Mouse (Mus musculus): ENCODE data around the gene Kat2b. TPM values are rescaled to one million over a fixed set of nuclear protein-coding genes. Genes with fewer than 3 reads are reported as not detected.

Gene Kat2b
- total and polyA plus RNA-seq, 3 experiments, result 2.4 to 52.2 (median 27.1) TPM

DNA sequence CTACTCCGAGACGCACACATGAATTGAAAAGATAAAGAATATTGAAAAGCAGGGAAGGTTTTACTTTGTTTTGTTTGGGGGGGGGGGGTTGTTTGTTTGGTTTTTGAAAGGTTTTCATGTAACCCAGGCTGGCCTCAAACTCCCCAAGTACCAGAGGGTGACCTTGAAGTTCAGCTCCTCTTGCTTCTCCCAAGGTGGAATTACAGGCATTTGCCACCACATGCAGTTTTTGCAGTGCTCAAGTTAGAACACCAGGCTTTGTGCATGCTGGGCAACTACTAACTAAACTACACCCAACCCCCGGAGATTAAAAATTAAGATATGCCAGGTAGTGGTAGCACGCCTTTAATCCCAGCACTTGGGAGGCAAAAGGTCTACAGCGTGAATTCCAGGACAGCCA lies 7.0 kb upstream of the Kat2b start:
- TF ChIP-seq TAL1 (conservative IDR thresholded peaks at IDR 0.05; ENCODE audit: low read depth, low read length) (no peak), GATA1 (IDR thresholded peaks at IDR 0.05; ENCODE audit: borderline replicate concordance, low read length) (no peak), GATA2 (IDR thresholded peaks at IDR 0.05; ENCODE audit: borderline replicate concordance, low read depth, low read length) (no peak), CTCF (IDR thresholded peaks at IDR 0.05; ENCODE audit: low read depth, low read length) (no peak), POLR2AphosphoS5 (IDR thresholded peaks at IDR 0.05; ENCODE audit: insufficient replicate concordance, low read depth, low read length) (no peak)
- H3K4me1 ChIP-seq (ENCODE audit: insufficient read depth, low read depth, low read length), result no peaks in the 10 kb centered on the region
- no peak overlapping the region for H3K4me3 ChIP-seq (ENCODE audit: low read depth, low read length)
- no peaks in the 10 kb centered on the region for H3K36me3 ChIP-seq (replicated peaks)
- H3K27me3 ChIP-seq (ENCODE audit: insufficient read depth, low read length), result no peaks in the 10 kb centered on the region
- no peaks in the 10 kb centered on the region for H3K9me3 ChIP-seq (replicated peaks)
- ATAC-seq (ENCODE audit: extremely low read depth, insufficient number of reproducible peaks, low FRiP score, poor library complexity, severe bottlenecking), result no peak
- no peak for DNase-seq (ENCODE audit: low spot score)

DNA sequence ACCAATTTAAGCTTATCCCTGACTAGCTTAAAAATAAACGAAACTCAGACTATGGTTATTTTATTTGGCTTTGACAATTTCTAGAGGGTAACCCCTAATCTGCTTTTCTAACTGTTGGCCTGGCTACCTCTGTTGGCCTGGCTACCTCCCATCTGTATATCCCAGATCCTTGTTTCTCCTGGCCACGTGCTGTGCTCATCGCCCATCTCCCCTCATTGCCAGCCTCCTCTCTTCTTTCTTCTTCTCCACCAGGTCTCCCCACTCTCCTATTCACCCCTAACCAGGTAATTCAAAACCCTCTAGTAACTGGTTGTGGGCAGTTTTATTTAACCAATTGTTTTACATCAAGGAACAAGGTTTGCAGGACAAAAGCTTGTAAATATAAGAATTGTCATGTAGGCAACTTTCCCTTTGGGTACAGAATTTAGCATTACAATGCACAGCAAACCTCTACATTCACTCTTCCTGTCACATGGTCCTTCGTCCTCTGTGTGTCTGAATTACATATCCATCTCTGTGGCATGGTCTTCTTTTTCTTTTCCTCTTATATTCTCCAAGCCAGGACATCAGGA lies 5.1 kb upstream of the Kat2b start:
- DNase-seq (ENCODE audit: low spot score), result no peak
- Histone ChIP-seq H3K36me3 (replicated peaks) (no peaks in the 10 kb centered on the region), H3K9me3 (replicated peaks) (no peaks in the 10 kb centered on the region), H3K4me1 (ENCODE audit: insufficient read depth, low read depth, low read length) (peaks cover 7% of the 10 kb centered on the region), H3K4me3 (ENCODE audit: low read depth, low read length) (no peak overlapping the region), H3K27me3 (ENCODE audit: insufficient read depth, low read length) (no peaks in the 10 kb centered on the region)
- ATAC-seq (ENCODE audit: extremely low read depth, insufficient number of reproducible peaks, low FRiP score, poor library complexity, severe bottlenecking), result no peak
- no peak for TF ChIP-seq GATA2 (IDR thresholded peaks at IDR 0.05; ENCODE audit: borderline replicate concordance, low read depth, low read length)
- TF ChIP-seq POLR2AphosphoS5 (IDR thresholded peaks at IDR 0.05; ENCODE audit: insufficient replicate concordance, low read depth, low read length), result no peak
- TF ChIP-seq GATA1 (IDR thresholded peaks at IDR 0.05; ENCODE audit: borderline replicate concordance, low read length), result no peak
- no peak for TF ChIP-seq TAL1 (conservative IDR thresholded peaks at IDR 0.05; ENCODE audit: low read depth, low read length)
- TF ChIP-seq CTCF (IDR thresholded peaks at IDR 0.05; ENCODE audit: low read depth, low read length), result no peak

DNA sequence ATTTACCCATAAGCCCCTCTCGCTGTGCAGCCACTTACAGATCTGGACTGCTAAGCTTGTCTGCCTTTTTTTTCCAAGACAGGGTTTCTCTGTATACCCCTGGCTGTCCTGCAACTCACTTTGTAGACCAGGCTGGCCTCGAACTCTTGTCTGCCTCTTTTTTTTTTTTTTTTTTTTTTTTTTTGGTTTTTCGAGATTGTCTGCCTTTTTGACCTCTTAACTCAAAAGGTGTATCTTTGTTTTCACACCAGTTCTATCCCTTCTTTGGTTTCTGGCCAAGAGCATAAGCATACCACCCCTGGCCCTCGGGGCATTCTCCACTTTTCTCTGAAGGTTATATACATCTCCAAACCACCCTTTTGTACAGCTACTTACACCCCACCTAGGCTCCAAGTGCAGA lies 1.8 kb upstream of the Kat2b start:
- Histone ChIP-seq H3K4me1 (ENCODE audit: insufficient read depth, low read depth, low read length) (peaks cover 27% of the 10 kb centered on the region), H3K27me3 (ENCODE audit: insufficient read depth, low read length) (no peaks in the 10 kb centered on the region), H3K4me3 (ENCODE audit: low read depth, low read length) (no peak overlapping the region), H3K9me3 (replicated peaks) (no peaks in the 10 kb centered on the region), H3K36me3 (replicated peaks) (no peaks in the 10 kb centered on the region)
- no peak for ATAC-seq (ENCODE audit: extremely low read depth, insufficient number of reproducible peaks, low FRiP score, poor library complexity, severe bottlenecking)
- DNase-seq (ENCODE audit: low spot score), result no peak
- TF ChIP-seq TAL1 (conservative IDR thresholded peaks at IDR 0.05; ENCODE audit: low read depth, low read length) (no peak), CTCF (IDR thresholded peaks at IDR 0.05; ENCODE audit: low read depth, low read length) (no peak), GATA1 (IDR thresholded peaks at IDR 0.05; ENCODE audit: borderline replicate concordance, low read length) (no peak), GATA2 (IDR thresholded peaks at IDR 0.05; ENCODE audit: borderline replicate concordance, low read depth, low read length) (no peak), POLR2AphosphoS5 (IDR thresholded peaks at IDR 0.05; ENCODE audit: insufficient replicate concordance, low read depth, low read length) (no peak)

DNA sequence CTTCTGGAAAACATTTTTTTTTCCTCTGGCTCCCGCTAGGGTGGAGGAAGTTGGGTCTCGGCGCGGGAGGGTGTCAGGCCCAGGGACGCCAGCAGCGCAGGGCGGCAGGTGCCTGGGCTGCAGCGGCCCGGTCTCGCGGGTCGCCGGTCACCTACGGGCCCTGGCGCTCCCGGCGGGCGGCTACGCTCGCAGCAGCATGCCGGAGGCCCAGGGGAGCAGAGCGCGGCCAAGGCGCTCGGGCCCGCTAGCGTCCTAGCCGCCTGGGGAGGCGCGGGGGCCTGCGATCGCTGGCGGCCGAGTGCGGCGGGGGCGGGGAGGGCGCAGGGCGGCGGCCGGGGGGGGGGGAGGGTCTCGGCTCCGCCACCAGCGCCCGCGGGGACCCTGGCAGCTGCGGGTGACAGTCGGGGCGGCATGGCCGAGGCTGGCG lies 271 bp downstream of the Kat2b start:
- no peak for TF ChIP-seq CTCF (IDR thresholded peaks at IDR 0.05; ENCODE audit: low read depth, low read length)
- TF ChIP-seq GATA1 (IDR thresholded peaks at IDR 0.05; ENCODE audit: borderline replicate concordance, low read length), result no peak
- Histone ChIP-seq H3K9me3 (replicated peaks) (no peaks in the 10 kb centered on the region), H3K4me3 (ENCODE audit: low read depth, low read length) (peak overlapping the region; percentile 94), H3K27me3 (ENCODE audit: insufficient read depth, low read length) (no peaks in the 10 kb centered on the region), H3K4me1 (ENCODE audit: insufficient read depth, low read depth, low read length) (peaks cover 42% of the 10 kb centered on the region), H3K36me3 (replicated peaks) (peaks cover 2% of the 10 kb centered on the region)
- DNase-seq (ENCODE audit: low spot score), result peak; percentile 68
- ATAC-seq (ENCODE audit: extremely low read depth, insufficient number of reproducible peaks, low FRiP score, poor library complexity, severe bottlenecking), result peak; percentile 46

DNA sequence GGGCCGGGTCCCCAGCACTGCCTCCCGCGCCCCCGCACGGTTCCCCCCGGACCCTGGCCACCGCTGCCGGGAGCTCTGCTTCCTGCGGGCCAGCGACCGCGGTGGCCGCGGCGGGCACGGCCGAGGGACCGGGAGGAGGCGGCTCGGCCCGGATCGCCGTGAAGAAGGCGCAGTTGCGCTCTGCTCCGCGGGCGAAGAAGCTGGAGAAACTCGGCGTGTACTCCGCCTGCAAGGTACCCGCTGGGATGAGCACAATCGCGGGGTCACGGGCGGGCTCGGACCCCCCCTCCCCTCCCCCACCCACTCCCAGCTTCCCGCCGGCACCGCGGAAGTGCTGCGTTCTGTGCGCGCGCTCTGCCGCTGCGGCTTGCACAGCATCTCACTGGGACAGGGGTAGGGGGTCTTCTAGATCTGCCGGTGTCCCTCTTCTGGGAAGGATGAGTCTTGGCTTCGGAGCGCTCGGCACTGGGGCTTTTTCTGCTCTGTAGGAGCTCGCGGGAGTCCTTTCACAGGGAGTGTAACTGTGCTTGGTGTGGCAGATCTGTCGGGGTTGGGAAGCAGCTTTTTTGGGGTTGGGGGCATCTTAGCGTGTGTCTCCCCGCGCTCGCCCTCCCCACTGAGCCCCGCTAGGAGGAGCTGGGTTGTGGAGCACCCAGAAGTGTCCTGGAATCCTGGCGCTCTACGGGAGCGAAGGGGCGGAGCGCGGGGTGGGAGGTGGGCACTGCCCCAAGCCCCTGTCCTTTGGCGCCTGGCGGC lies 863 bp downstream of the Kat2b start:
- Histone ChIP-seq H3K4me1 (ENCODE audit: insufficient read depth, low read depth, low read length) (peaks cover 48% of the 10 kb centered on the region), H3K27me3 (ENCODE audit: insufficient read depth, low read length) (no peaks in the 10 kb centered on the region), H3K9me3 (replicated peaks) (no peaks in the 10 kb centered on the region), H3K4me3 (ENCODE audit: low read depth, low read length) (peak overlapping the region; percentile 94), H3K36me3 (replicated peaks) (peaks cover 4% of the 10 kb centered on the region)
- DNase-seq (ENCODE audit: low spot score) (peak; percentile 31), ATAC-seq (ENCODE audit: extremely low read depth, insufficient number of reproducible peaks, low FRiP score, poor library complexity, severe bottlenecking) (no peak)
- TF ChIP-seq CTCF (IDR thresholded peaks at IDR 0.05; ENCODE audit: low read depth, low read length), result no peak
- no peak for TF ChIP-seq GATA2 (IDR thresholded peaks at IDR 0.05; ENCODE audit: borderline replicate concordance, low read depth, low read length)
- TF ChIP-seq GATA1 (IDR thresholded peaks at IDR 0.05; ENCODE audit: borderline replicate concordance, low read length), result no peak
- no peak for TF ChIP-seq TAL1 (conservative IDR thresholded peaks at IDR 0.05; ENCODE audit: low read depth, low read length)
- no peak for TF ChIP-seq POLR2AphosphoS5 (IDR thresholded peaks at IDR 0.05; ENCODE audit: insufficient replicate concordance, low read depth, low read length)

DNA sequence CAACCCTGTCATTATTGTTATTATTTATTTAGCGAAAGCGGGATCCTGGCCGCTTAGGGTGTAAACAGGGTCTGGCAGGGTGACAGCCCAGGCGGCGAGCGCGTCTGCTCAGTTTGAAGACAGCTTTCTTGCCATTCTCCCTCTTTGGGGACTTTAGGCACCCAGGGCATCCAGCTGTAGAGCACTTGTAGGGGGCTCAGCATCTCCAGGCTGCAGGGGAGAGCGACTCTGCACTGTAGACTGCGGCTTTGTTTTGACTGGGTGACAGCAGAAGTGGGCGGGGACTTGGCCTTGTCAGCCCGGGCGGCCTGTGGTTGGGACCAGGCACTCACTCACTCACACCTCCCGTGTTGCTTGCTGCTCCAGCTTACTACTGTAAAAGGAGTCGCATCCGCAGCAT lies 1.5 kb downstream of the Kat2b start:
- Histone ChIP-seq H3K9me3 (replicated peaks) (no peaks in the 10 kb centered on the region), H3K4me1 (ENCODE audit: insufficient read depth, low read depth, low read length) (peaks cover 51% of the 10 kb centered on the region)

More for the DNA sequence above, 1.5 kb downstream of the Kat2b start:
- DNase-seq (ENCODE audit: low spot score), result peak; percentile 67
- H3K4me3 ChIP-seq (ENCODE audit: low read depth, low read length), result peak overlapping the region; percentile 94
- peak; percentile 82 for ATAC-seq (ENCODE audit: extremely low read depth, insufficient number of reproducible peaks, low FRiP score, poor library complexity, severe bottlenecking)
- peaks cover 6% of the 10 kb centered on the region for H3K36me3 ChIP-seq (replicated peaks)
- no peaks in the 10 kb centered on the region for H3K27me3 ChIP-seq (ENCODE audit: insufficient read depth, low read length)
- no peak for TF ChIP-seq POLR2AphosphoS5 (IDR thresholded peaks at IDR 0.05; ENCODE audit: insufficient replicate concordance, low read depth, low read length)
- no peak for TF ChIP-seq GATA2 (IDR thresholded peaks at IDR 0.05; ENCODE audit: borderline replicate concordance, low read depth, low read length)
